Mouse (Mus musculus) telencephalon, adult 2 months (tissue): ENCODE measurements around the gene Dse.

Source experiments
- DNase-seq: peaks from one replicate; pipeline ENCODE4 v3.0.0-alpha.2; 2011; ENCODE audit warnings: low read depth, low spot score

Gene Dse

DNA sequence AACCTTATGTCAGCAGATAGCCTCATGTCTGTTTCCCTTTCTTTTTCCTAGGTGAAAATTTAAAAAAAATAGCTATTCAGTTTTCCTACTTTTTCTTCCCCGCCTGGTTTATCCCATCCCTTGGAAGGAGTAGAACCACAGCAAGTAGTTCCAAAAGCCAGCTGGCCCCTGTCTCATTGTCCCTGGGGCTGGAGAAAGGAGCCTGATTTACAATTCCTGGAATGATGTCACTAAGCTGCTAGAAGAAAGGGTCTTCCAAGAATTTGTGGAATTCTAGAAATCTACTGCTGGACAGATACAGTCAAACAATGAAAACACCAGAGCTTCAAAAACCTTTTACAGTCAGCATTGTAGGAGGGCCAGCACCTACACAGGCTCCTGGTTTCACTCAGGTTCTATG, 6.8 kb downstream of the Dse start:
- no peak for DNase-seq

DNA sequence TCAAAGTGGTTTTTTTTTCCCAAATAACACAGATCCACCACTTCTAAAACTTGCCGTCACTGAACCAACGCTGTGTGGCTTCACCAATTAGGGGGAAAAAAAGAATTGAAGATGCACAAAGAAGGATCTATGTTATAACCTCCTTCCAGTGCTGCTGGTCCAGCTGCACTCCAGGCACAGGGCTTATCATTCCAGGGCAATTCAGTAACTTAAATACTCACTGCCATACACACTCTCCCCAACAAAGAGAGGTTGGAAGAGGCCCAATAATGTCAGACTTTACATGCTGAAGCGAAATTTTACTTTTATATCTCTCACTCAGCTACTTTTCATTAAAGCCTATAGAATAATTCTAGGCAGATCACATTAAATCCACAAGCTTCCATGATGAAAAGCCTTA, 8.9 kb downstream of the Dse start:
- DNase-seq, result no peak

DNA sequence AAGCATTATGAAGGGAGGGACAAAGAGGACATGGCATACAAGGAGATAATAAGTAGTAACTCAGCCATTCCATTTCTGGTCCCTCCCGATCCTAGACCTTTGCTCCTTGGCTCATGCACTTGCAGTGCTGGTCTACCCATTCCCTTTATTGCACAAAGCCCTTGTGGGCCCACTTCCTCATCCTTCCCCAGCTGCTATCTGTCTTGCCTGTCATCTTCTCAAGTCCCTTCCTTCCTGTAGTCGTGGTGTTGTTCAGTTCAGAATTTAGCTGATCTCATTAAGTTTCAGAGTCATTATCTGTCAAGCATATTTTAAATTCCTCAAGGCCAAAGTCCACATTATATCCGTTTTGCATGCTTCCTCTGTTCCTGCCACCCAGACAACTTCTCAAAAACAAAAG, 9.5 kb downstream of the Dse start:
- DNase-seq, result no peak

DNA sequence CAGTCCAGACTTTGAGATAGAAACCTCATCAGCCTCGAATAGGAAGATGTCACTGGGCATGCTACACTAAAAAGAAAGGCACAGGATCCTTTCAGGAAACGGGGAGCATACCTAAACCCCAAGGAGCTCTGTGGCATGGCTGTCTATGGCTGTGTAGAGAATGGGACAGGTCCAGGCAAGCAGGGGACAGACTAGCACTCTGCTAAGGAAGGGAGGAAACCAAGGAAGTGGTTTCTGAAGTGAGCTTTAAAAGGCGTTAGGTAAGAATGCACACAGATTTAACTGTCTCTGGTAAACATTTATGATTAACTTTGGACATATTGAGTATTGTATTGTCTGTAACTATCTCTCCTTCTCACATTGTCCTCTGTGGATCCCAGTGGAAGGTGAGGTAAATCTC, 10.2 kb downstream of the Dse start:
- DNase-seq, result no peak

GRCm38 (mm10) chr10:34194957-34195356, 12.6 kb downstream of the Dse start:
- DNase-seq, result no peak

GRCm38 (mm10) chr10:34194503-34194902, 13.0 kb downstream of the Dse start:
- no peak for DNase-seq

DNA sequence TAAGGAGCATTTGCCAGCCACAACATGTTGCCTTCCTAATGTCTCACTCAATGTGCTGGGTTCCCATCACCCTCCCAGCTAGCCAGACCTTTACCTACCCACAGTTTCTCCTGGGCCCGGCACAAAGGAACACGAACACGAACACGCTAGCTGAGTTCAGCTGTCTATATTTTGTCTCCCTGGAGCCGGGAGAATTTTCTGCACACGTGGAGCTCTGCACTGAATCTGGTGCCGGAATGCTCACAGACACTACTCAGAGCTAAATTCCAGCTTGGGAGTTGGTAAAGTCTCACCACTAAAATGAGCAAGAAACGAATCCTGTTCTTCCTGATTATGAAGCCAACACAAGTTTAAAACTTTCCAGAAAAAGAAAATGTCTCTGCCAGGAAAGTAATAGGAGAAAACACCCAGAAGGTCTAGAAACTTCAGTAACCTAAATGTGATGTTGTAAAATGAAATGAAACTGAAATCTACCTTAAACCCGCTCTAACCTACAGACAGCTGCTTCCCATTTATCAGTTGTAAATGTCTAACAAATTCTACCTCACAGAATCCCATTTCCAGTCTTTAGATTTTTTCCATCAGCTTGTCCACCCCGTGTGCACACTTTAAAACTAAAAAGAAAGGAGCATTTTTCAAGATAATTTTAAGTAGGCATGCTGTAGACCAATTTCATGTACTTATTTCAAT, 20.8 kb downstream of the Dse start:
- DNase-seq, result no peak

DNA sequence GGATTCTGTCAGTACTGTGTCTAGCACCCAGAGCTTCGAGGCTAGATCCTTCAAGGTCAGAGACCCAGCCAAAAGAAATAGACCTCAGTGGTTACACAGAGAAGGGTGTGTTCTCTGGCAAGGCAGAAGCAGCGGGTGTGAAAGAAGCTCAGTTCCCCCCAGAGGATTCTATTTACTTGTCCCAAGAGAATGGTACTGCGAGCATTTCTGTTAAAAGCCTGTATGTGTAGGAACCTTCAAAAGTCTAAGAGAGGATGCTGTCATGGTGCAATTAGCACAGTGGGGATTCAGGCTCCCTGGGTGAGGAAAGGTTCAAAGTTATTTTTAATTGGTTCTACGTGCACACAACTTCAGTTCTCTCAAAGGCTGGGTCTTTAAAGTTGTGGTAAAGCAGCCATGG, 22.0 kb downstream of the Dse start:
- no peak for DNase-seq

GRCm38 (mm10) chr10:34184956-34185355, 22.6 kb downstream of the Dse start:
- DNase-seq, result no peak

GRCm38 (mm10) chr10:34183731-34184130, 23.8 kb downstream of the Dse start:
- no peak for DNase-seq

GRCm38 (mm10) chr10:34175870-34176606, 31.5 kb downstream of the Dse start:
- no peak for DNase-seq

DNA sequence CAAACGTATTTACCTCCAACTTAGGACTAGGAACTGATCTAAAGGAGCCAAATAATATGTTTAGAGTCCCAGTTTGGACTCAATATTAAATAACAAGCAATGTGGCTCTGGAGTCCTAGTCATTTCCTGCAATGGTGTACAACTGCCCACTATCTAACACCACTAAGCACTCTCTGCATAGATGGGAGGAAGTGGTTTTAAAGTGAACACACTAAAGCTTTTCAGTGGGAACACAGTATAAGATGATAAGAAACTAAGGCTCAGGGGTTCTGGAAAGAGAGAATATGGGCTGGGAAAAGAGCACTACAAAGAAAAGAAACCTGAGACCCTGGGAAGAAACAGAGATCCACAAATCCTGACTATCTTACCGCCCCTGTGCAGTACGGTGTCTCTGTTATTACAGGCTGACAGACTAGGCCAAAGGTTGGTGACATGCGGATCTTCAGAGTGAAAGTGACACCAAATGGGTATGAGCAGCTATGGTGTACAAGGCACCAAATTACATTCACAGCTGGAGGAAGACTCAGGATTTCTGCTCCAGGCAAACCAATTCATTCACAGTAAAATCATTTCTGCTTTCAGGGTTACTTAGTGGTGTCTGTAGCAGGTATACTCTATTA, 34.7 kb downstream of the Dse start:
- DNase-seq, result no peak

DNA sequence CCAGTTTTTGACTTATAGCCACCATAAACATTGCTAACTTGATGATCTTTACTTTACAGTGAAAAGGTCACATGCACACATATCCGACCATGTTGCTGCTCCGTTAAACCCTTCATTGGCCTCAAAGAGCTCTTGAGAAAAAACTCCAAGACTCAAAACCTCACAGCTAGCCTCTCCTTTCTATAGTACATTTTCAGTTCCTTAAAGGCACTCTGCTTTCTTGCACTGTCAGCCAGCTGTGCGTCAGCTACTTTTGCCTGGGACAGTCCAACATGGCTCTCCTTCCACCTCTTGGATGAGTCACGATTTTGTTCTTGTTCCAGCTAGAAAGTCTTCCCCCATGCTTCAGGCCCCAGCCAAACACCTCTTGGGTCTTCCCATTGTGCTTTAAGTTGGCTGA, 35.9 kb downstream of the Dse start:
- no peak for DNase-seq

- no peak for DNase-seq
Observed at GRCm38 (mm10) chr10:34171191-34171590, 36.3 kb downstream of the Dse start.

GRCm38 (mm10) chr10:34166971-34167370, 40.5 kb downstream of the Dse start:
- DNase-seq, result no peak

- no peak for DNase-seq
Observed at GRCm38 (mm10) chr10:34155796-34156554, 51.5 kb downstream of the Dse start.

DNA sequence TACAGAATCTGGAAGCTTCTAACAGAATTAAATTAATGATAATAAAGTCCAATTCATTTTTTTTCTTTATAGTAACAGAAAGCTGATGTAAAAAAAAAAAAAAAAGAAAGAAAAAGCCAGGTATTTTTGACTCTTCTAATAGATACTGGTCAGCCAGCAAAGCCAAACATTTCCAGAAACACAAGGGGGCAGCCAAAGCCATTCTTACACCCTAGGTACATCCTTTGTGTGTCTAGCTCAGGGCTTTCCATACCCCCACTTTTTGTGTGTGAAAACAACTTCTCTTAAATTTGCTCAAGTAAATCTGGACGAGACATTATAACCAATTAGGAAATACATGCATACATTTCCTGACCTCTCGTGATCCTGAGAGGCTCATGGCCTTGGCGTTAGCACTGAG, 55.7 kb downstream of the Dse start:
- DNase-seq, result no peak

- DNase-seq, result no peak
Observed at GRCm38 (mm10) chr10:34150454-34150853, 57.1 kb downstream of the Dse start.

DNA sequence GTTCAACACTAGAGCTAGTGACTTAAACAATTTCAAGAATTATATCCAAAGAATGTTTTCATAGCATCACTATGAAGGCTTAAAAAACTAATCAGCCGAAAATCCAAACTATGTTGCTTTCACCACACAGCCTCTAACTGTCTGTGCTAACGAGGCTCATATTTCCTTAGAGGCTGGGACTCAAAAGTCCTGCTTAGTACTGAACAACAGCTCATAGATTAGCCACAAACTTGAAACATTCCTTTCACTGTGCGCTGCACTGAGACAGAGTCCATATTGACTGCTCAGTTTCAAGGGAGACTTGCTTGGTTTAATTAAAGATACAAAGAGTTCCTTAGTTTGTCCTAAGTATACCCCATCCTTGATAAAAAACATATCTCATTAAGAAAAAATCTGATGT, 57.7 kb downstream of the Dse start:
- DNase-seq, result no peak

GRCm38 (mm10) chr10:34141693-34142092, 65.8 kb downstream of the Dse start:
- no peak for DNase-seq

- DNase-seq, result no peak
Observed at GRCm38 (mm10) chr10:34139768-34140167, 67.7 kb downstream of the Dse start.

- no peak for DNase-seq
Observed at GRCm38 (mm10) chr10:34138027-34138426, 69.5 kb downstream of the Dse start.
